Mouse (Mus musculus): ENCODE measurements around the gene Dnajc5.

The Dnajc5 gene

GRCm38 (mm10) chr2:181570921-181571595 is 50.8 kb downstream of the Dnajc5 start:
- in situ Hi-C loops (cut with MboI; ENCODE audit: low sequenced_read_pairs), result loop anchor here (10.0 kb wide), 1 partner anchor 176 kb away; no protein-coding TSS in a partner anchor

- in situ Hi-C loops (cut with MboI; ENCODE audit: low sequenced_read_pairs), result loop anchor here (10.0 kb wide), 1 partner anchor 177 kb away; no protein-coding TSS in a partner anchor
Observed at GRCm38 (mm10) chr2:181571941-181572670, 51.8 kb downstream of the Dnajc5 start.

GRCm38 (mm10) chr2:181572921-181573920 is 52.9 kb downstream of the Dnajc5 start:
- in situ Hi-C loops (cut with MboI; ENCODE audit: low sequenced_read_pairs), result loop anchor here (10.0 kb wide), 1 partner anchor 178 kb away; no protein-coding TSS in a partner anchor

GRCm38 (mm10) chr2:181573961-181574360 is 53.7 kb downstream of the Dnajc5 start:
- in situ Hi-C loops (cut with MboI; ENCODE audit: low sequenced_read_pairs), result loop anchor here (10.0 kb wide), 1 partner anchor 179 kb away; no protein-coding TSS in a partner anchor

GRCm38 (mm10) chr2:181574921-181575545 is 54.7 kb downstream of the Dnajc5 start:
- in situ Hi-C loops (cut with MboI; ENCODE audit: low sequenced_read_pairs), result loop anchor here (10.0 kb wide), 1 partner anchor 180 kb away; no protein-coding TSS in a partner anchor

GRCm38 (mm10) chr2:181576613-181577012 is 56.3 kb downstream of the Dnajc5 start:
- in situ Hi-C loops (cut with MboI; ENCODE audit: low sequenced_read_pairs), result loop anchor here (10.0 kb wide), 1 partner anchor 182 kb away; no protein-coding TSS in a partner anchor

- in situ Hi-C loops (cut with MboI; ENCODE audit: low sequenced_read_pairs), result loop anchor here (10.0 kb wide), 1 partner anchor 182 kb away; no protein-coding TSS in a partner anchor
Observed at GRCm38 (mm10) chr2:181577126-181577525, 56.8 kb downstream of the Dnajc5 start.

- in situ Hi-C loops (cut with MboI; ENCODE audit: low sequenced_read_pairs), result loop anchor here (10.0 kb wide), 1 partner anchor 183 kb away; no protein-coding TSS in a partner anchor
Observed at GRCm38 (mm10) chr2:181577981-181578581, 57.8 kb downstream of the Dnajc5 start.

GRCm38 (mm10) chr2:181578790-181579618 is 58.7 kb downstream of the Dnajc5 start:
- in situ Hi-C loops (cut with MboI; ENCODE audit: low sequenced_read_pairs), result loop anchor here (10.0 kb wide), 1 partner anchor 184 kb away; no protein-coding TSS in a partner anchor

DNA sequence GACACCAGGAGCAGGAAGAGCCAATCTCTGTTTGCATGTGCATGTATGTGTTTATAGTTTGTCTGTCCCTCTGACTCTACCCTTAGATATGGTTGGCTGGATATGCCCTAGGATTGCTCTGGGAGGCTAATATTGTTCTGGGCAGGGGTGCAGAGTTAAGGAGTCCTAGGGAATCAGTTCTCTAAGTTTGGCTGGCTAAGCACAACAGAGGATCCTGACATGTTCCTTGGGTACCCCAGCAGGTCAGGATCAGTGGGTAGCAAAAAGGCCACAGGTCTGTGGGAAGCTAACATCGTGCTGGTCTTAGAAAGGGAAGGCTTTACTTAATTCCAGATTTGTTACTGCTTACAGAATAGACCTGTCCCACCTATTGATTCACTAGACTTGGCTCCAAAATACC is 59.4 kb downstream of the Dnajc5 start:
- in situ Hi-C loops (cut with MboI; ENCODE audit: low sequenced_read_pairs), result loop anchor here (10.0 kb wide), 1 partner anchor 185 kb away; no protein-coding TSS in a partner anchor

- in situ Hi-C loops (cut with MboI; ENCODE audit: low sequenced_read_pairs), result no loop called here
Observed at GRCm38 (mm10) chr2:181580131-181580772, 60.0 kb downstream of the Dnajc5 start.

DNA sequence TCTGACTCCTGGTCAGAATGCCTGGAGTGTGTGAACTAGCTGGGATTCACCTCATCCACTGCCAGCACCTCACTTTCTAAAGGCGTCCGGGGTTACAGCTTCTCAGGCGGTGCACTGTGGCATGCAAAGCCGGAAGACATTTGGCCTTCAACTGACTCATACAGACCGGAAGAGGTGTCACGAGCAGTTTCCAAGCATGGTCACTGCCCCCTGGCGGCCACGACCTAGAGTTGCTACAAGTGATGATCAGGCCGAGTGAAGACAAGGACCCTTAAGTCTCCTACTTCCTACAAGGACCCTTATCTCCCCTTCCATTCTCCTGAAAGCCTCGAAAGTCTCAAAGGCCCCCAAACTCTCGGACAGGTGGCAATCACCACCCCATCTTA is 60.7 kb downstream of the Dnajc5 start:
- in situ Hi-C loops (cut with MboI; ENCODE audit: low sequenced_read_pairs), result no loop called here

GRCm38 (mm10) chr2:181581402-181582120 is 61.3 kb downstream of the Dnajc5 start:
- in situ Hi-C loops (cut with MboI; ENCODE audit: low sequenced_read_pairs), result no loop called here

DNA sequence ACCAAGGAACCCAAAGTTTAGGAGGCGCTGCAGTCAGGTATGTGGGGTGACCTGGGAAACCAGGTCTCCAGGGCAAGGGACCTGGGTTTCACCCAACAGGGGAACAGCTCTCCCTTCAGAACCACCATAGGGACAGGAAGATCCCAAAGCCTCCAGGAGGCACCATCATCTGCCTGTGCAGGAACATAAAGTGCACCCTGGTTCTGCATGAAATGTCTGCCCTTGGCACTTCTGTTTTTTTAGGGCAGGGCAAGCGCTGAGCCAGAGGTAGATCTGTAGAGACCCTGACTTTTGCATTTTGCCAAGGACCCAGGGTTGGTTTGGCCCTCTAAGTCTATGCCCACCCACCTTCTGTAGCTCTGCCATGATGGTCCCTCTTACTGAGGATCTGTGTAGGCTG is 62.1 kb downstream of the Dnajc5 start:
- in situ Hi-C loops (cut with MboI; ENCODE audit: low sequenced_read_pairs), result no loop called here

DNA sequence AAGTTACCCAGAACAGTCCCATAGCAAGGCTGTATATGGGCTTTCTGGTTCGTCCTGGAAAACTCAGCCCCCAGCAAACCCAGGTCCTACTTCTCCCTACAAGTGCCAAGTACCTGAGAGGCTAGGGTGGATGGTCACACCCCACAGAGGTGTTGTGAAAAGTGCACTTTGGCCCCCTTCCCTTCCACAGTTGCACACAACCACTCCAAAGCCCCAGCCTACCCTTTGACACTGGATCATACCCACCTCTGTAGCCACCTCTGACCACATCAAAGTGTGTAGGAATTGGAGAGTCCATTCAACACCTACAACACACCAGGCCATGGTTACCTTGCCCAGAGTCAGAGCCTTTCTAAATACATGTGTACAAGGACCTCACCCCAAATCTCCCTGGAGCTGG is 62.7 kb downstream of the Dnajc5 start:
- in situ Hi-C loops (cut with MboI; ENCODE audit: low sequenced_read_pairs), result no loop called here

GRCm38 (mm10) chr2:181583460-181584257 is 63.4 kb downstream of the Dnajc5 start:
- in situ Hi-C loops (cut with MboI; ENCODE audit: low sequenced_read_pairs), result no loop called here
